Mouse (Mus musculus) lung, postnatal 14 days (tissue): ENCODE measurements around the gene Trim71.

ENCODE experiments used
- DNase-seq: peaks from one replicate; pipeline ENCODE4 v3.0.0; 2021

Trim71 gene

DNA sequence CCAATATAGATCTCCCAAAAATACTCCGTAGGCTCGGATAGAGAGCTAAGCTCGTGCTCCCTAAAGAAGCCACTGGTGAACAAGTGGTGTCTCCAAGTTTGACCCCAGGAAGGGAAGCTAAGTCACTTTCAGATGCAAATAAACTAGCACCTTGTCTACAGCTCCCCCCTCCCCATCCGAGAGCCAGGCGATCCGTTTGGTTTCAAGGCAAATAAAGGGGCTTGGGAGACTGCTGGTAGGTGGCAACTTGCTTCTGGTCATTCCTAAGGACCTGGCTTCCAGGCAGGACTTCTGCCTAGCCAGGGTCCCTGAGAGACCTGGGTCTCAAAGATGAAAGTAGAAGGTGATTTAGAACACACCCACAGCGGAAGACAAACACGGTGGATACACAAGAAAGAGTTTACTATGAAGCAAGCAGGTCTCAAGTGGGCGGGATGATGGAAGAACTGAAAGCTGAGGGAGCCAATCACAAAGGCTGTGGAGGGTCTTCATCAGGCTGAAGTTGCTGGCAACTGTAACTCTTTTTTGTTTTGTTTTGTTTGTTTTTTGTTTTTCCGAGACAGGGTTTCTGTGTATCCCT, 7.8 kb downstream of the Trim71 start:
- DNase-seq: no peak

DNA sequence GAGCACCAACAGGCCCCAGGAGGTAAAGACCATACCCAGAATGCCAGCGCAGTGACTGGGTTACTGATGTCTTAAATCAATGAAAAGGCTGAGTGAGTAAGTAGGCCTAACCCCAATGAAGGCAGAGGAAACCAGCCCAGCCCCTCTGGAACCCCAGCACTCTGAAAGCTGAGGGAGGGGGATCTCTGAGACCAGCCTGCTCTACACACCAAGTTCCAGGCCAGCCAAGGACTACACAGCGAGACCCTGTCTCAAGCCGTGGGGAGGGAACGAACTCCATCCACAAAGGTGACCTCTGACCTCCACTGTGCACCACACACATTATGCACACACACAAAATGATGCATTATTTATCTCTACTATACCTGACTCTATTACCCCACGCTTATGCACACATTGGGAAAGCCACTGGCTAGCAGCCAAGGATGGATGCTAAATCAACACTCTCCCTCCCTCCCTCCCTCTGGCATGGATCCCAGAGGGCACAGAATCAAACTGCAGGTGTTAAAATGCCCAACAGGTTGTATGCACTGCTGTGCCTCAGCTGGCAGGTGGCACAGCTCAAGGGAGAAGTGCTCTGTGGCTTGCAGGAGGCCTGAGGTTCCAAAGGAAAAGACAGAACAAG, 9.7 kb downstream of the Trim71 start:
- DNase-seq: peak; percentile 42

DNA sequence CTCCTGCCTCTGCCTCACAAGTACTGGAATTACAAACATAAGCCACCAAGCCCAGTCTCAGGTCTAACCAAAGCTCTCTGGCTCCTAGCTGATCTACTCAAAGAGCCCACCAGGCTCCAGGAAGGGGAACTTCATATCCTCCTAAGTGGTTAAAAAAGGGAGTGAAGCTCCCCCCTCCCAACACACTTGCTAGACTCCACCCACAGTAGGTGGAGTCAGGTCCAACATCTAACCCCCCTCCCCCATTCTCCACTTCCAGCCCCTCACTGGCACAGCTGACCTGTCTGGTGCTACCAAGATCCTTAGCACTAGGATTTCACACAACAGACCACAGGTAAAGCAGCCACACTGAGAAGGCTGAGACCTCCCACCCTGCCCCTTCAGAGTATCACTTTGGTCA, 10.3 kb downstream of the Trim71 start:
- no peak for DNase-seq

DNA sequence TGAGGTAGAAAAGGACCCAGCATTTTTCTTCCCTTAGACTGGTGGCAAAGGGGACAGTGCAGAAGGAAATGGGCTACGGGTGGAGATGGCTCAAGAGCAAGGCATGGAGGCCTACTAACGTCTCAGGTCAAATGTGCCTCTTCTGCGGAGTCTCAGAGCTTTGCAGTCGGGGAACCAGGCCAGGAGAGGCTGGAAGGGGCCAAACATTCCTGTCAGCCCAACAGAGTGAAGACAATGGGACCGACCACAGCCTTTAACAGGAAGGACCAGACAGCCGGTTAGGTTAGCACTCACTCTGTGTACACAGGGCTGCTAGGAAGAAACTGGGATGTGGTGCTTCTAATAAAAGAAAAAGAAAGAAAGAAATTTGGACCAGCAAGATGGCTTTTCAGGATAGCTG, 14.1 kb downstream of the Trim71 start:
- no peak for DNase-seq

DNA sequence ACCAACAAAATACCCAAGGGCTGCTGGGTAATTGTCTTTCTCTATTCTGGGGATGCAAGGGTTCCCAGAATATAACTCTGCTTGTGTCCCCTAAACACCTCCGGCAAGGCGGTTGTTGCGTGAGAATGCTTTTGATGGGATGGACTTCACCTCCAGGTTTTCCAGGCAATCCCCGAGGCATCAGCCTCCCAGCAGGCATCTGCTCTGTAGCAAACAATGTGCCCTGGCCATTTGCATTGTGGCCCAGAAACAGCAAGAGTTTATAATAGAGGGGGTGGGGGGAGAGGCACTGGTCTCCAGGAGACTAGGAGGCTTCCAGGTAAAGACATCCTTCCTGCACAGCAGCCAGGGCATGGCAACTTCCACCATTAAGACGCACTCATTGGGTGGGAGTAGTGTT, 15.1 kb downstream of the Trim71 start:
- no peak for DNase-seq

DNA sequence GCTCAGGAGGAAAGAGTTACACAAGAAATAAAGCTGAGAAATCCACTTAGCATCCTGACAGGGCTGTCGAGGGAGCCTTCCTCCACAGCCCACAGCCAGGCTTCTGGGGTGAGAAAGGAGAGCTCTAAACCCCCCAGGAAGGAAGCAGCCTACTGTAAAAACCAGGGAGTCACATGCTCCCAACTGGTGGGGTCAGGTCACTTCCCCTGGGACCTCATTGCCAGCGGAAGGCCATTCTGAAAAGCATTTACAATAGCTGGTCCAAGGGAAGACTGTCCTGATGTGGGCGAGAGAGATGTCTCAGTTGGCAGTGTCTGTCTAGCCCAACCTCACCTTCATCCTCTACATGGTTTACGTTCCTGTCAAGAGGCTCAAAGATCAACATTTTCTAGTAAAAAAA, 15.7 kb downstream of the Trim71 start:
- DNase-seq: no peak

DNA sequence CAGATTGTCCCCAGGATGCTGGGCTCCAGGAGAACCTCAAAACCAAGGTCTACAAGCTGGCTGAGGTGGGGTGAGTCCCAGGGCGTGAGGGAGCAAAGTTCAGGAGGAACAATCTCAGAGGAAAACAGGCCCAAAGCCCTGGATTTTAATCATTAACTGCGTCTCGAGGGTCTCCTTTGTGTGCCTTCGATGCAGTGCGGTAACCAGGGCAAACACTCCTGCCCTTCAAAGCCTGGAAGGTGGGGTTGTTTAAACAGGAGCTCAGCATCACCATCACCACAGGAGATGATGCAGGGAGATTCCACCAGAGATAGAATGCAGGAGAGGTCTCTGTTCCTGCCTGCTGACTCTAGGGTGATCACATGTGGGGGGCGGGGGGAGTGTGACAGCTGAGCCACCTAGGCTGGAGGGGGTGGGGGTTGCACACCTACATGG, 16.5 kb downstream of the Trim71 start:
- DNase-seq: no peak

DNA sequence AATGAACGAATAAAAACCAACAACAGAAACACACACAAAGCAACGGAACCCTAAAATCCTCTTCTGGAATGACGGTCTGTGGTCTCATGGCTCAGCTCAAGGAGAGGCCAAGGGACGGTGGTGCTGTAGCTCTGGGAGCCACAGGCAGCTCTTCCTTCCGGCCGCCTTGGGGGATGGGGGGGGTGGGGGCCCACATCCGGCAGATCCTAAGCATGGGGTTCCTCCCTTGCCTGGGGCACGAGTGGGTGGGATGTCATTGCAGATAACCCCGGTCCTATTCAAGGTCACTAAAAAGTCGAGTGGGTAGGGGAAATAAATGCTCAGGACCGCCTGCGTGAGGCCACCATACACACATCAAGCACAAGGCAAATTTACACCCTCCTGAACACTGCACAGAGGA, 17.4 kb downstream of the Trim71 start:
- no peak for DNase-seq

DNA sequence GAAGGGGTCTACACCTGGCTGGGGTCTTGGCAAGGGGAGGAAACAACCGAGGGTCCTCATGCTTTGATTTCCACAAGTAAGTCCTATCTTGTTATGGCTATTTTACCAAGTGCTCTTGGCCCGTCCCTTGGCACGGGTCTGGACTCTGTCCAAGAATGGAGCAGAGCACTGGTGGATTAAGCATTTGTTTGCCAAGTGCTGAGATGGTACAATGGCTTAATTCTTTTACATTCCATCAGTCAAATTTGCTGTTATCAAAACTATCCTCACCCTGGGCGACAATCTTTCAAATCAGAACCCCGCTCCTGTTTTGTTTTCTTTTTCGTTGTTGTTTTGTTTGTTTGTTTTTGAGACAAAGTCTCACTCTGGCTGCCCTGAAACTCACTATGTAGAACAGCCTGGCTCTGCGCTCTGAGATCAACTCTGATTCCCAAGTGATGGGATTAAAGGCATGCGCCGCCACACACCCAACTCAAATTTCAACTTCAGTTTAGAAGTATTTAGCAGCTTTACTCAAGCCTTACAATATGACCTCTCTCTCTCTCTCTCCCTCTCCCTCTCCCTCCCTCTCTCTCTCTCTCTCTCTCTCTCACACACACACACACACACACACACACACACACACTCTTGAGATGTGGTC, 19.3 kb downstream of the Trim71 start:
- DNase-seq: no peak

DNA sequence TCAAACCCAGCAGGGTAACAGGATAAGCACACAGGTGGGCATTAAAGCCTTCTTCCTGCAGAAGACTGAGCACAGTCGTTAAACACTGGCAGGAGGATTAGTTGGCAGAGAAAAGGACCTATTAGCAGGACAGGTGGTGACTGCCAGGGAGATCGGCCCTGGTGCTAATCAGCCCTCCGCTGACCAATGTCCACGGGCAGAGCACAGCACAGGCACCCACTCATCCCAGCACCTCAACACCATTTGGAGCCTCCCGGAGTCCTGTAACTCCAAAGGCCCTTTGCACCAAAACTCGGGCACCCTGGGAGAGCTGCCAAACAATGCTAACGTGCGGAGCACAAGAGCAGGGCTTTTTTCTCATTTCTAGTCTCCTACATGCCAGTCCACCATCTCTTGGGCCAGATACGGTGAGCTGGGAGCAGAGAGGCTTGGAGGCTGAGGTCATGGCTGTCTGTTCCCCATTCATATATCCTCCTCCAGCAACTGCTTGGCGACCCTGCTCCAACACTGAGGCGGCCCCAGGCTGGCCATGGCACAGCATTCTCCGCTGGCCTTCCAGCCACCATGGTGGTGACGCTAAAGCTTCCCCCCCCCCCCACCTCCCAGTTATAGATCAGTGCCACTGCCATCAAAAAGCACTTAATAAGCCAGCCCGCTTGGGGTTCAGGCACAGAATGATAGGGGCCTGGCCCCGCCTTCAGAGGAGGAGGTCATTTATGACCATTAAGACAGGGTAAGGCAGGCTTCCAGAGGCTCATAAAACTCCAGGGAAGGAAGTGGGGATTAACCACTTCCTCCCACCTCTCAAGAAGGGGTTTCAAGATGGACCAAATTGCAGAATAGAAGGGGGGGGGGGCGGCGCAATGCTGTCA, 20.1 kb downstream of the Trim71 start:
- no peak for DNase-seq

DNA sequence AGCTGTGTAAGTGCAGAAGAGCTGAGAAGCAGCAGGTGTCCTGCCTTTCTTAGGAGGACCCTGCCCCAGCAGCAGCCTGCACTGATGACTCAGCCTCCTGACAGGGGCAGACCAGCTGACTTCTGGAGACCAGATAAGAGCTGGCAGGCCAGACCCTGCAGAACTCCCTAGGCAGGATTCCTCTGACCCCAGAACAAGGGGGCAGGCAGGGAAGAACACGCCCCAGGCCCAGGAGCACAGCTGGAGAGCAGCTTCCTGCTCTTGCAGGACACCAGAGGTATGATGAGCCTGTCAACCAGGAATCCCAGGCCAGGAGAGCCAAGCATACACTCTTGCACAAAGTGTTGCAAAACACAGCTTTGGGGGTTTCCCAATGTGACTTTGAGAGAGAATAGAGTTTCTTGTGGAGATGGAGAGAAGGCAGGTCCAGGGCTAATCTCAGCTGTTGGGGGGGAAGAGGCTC, 22.9 kb downstream of the Trim71 start:
- DNase-seq: no peak

DNA sequence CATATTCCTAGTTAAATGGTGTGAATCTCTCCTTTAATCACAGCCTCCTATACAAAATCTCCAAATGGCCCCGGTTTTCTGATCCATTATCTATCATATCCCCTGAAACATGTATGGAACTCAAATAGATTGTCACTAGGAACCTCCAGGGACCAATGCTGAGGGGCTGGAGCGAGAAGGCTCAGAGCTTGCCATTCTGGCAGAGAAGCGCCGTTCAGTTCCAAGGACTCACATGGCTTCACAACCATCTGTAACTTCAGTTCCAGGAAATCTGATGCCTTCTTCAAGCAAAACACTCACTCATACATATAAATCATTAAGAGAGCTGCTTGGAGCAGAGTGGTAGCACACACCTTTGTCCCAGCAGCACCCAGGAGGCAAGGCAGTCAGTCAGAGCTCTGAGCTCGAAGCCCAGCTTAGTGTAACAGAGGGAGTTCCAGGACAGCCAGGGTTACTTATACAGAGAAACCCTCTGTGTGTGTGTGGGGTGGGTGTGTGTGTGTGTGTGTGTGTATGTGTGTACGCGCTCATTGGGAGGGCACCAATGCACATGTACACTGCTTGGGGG, 25.1 kb downstream of the Trim71 start:
- no peak for DNase-seq

DNA sequence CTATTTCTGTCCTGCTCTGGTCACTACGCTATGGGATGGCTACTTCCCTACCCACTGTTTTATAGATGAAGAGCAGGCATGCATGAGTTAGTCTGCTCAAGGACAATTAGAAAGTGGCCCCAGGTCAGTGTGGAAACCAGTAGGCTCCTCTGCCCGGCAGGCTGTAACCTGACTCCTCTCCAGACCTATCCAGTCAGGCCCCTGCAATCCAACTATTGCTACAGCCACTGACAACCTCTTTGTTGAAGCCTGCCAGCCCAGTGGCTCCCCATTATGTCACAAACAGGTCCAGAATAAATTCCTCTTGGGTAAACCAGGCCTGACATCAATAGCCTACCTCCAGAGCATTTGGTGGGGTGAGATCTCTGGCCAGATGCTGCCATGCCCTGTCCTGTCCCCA, 27.5 kb downstream of the Trim71 start:
- no peak for DNase-seq

DNA sequence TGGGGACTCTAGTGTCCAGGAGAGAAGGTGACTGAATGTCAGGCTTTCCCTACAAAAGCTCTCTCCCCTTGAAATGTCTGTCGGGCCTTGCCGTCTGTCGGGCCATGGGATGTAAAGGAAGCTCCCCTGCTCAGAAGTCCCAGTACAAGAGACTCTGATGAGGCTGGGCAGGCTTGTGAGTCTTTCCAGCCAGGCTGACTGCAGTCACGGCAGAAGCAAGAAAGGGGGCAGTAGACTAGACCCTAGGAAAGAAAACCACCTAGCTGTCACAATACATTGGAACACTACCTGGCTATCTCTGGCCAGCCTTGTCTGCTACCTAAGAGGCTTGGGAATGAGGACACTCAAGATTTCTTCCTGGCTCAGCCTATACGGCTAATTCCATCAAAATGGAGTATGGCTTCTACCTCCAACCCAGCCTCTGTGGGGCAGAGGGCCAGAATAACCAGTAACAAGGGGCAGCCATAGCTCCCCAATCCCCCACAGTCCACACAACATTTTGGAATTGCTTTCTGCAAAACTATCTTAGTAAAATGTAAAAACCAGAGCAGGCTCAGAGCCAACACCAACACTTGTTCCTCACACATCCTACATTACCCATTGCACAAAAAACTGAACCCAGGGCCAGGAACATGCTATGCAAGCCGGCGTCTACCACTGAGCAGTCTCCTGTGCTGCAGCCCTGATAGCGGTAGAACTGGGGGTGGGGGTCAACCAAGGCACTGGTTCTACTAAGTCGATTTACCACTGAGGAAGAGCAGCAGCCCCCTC, 29.2 kb downstream of the Trim71 start:
- no peak for DNase-seq

DNA sequence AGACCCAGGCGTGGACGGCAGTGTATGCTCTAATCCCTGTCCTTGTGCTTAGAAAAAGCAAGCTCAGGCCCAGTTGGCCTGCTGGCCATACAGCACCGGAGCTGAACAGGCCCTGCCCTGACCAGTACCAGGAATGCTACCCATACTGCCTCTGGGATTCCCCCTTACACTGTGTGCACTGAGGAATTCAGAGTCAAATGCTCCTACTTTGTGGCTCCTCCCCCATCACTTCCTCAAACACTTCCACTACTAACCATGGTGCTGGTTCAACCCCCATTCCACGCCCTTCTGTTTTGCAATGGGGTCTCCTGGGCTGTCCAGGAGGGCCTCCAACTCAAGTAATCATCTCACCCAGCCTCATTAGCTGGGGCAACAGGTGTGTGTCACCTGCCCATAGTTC, 30.3 kb downstream of the Trim71 start:
- no peak for DNase-seq

DNA sequence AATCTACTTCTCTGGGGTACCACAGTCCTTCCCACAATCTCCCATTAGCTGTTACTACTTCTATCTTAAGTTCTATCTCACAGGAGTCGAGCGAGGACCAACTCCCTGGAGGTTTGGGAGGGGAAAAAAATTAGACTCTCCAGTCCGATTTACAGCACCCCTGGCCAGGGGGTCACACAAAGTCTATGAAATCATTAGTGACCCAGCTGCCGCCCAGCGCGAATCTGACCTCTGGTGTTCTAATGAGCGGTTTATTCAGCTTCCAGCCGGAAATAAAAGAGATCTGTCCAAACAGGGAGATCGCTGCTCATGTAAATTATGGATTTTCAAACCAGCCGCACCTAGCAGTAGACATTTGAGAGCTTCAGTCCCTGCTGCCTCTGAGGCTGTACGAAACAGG, 32.9 kb downstream of the Trim71 start:
- no peak for DNase-seq

DNA sequence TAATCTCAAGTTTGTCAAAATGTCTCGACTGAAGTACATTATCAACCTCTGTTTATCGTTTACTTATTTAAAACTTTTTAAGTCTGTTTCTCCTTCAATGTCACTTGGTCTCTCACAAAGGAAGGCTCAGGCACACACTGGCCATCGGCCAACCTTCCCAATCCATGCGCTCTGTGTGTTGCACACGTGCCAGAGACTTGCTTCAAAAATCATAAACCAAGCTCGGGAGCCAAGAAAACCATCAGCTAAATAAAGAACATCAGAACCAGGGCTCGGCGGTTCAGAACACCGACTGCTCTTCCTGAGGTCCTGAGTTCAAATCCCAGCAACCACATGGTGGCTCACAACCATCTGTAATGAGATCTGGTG, 35.5 kb downstream of the Trim71 start:
- peak; percentile 38 for DNase-seq

DNA sequence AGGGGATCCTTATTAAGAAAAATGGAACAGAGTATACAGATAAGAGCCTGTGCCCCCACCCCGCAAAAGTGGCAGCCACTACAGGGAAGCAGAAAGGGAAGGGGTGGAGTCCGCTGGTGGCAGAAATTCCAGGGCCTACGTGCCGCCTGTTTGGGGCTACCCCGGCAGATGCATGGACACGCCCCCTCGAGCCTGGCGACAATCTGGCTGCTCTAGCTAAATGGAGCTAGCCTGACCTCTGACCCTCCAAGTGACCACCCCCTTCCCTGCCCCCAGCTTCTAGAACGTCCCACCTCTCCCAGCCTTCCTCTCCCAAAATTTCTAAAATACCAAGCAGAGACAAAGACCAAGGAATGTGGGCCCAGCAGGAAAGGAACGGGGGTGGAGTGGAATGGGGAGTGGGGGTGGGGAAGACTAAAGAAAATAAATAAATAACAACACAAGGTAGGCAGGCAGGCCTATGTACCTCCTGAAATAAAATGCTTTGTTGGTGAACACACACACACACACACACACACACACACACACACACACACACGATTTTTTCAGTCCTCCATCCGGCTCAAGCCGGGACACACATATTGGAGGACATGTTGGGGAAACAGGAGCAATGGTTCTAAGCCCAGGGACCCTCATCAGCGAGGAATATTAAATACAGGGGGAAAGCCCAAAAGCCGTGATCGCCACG, 36.0 kb downstream of the Trim71 start:
- peak; percentile 47 for DNase-seq

DNA sequence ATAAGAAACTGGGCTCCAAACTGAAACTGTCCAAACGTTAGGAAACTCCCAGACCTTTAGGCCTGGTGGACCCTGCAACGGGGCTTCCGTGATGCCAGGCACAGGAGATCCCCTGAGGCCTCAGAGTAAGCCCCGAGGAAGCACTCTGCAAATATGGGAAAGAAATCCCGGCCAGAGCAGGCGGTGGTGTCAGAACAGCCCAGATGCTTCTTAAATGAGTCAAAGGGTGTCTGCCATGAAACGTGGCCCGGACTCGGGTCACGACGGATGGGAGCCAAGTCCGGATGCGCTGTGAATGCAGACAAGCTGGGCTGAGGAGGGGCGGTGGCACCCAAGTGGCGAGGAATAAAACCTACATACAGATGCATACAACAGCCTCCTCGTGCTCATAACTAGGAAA, 37.1 kb downstream of the Trim71 start:
- DNase-seq: peak; percentile 65

DNA sequence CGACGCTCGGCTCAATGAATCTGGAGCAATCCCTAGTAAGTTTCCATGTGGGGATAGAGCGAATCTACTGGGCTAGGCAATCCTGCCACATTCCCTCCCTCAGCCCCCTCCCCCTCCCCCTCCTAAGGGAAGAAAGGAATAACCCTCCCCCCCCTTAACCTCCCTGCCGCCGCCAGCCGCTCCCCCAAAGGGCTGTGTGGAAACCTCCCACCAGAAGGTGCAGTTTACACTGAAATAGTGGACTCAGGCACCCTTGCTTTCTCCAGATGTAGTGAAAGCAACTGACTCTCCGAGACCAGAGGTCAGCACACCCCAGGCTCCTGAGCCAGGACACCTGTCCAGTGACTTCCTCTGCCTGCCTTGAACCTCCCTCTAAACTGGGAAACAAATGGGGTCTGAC, 37.6 kb downstream of the Trim71 start:
- no peak for DNase-seq

DNA sequence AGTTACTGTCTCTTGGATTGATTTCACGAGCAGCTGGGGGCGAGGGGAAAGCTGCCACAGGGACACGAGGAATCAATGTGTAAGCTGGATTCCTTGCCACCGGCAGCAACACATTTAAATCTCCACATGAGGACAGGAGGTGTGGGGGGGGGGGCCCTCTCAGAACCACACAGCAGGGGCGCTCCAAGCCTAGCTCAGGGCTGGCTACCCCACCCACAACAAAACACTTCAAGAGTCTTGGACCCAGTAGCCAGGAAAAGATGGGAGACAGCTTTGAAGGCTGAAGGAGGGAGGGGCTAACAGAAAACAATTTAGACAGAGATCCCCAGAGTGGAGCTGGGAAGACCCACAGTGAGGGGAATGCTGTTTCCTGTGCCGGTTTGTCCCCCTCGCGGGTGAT, 38.3 kb downstream of the Trim71 start:
- no peak for DNase-seq

DNA sequence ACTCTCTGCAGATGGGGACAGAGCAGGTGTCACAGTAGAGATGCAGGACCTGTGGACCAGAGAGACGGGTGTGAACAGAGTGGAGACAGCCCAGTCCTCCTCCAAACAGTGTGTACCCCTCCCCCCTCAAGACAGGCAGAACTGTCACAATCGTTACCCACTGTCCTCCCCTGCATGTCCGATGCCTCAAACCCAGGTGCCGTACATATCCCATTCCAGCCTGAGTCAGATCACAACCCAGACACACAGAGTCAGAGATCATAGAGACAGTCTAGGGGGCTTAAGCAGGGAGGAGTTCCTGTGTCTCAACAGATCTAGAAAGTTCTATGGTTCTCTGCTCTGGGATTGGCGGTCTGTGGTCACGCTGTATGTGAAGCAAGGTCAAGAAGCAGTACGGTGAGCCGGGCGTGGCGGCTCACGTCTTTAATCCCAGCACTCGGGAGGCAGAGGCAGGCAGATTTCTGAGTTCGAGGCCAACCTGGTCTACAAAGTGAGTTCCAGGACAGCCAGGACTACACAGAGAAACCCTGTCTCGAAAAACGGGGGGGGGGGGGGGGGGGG, 39.0 kb downstream of the Trim71 start:
- DNase-seq: no peak
